18 mouse cellular contexts compared by ENCODE assay signal in the genomic region with DNA sequence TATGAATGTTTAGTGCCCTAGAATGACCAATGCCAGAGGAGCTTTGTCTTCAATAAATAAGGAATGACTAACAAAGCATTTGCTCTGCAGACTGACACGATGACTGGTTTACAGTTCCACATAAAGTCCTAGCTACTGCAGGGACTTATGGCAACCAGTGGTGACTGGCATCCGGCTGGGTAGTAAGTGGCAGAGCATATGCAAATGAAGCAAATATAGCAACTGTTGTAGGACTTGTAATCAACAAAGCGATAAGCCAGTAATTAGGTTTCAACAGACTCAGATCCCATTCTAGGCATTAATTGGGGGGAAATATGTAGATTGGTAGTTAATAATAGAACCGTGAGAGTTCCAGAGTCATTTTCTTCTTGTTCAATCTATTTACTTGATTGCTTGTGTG.
"Had no signal": no experiment of that assay in that cellular context is flagged by ENCODE, and none has a peak within 500 bp of the region (broad histone marks: within the 10 kb centered on the region; RNA-seq: fewer than 3 reads in every experiment).

No protein-coding gene starts in this region.

- H3K27me3 ChIP-seq: midbrain, embryonic 13.5 days; neural tube, embryonic 13.5 days had no signal

- DNase-seq: lung, adult 18-20 months; lung, postnatal 10 days; lung, postnatal 4 days; retina, postnatal 1 day; right cerebral cortex, adult 18-20 months; right cerebral cortex, postnatal 25 days; right cerebral cortex, postnatal 4 days; spleen, adult 18-20 months; thymus, adult 18-20 months; thymus, postnatal 14 days; thymus, postnatal 36 days had no signal

- H3K4me3 ChIP-seq: midbrain, embryonic 10.5 days; midbrain, embryonic 13.5 days; myocyte; neural tube, embryonic 13.5 days had no signal

- H3K4me2 ChIP-seq: lung, embryonic 14.5 days; midbrain, embryonic 13.5 days; neural tube, embryonic 13.5 days had no signal

- H3K36me3 ChIP-seq: midbrain, embryonic 10.5 days; midbrain, embryonic 13.5 days; neural tube, embryonic 13.5 days had no signal

- ATAC-seq: midbrain, embryonic 13.5 days; midbrain, embryonic 16.5 days had no signal

- H3K4me1 ChIP-seq: midbrain, embryonic 10.5 days; midbrain, embryonic 13.5 days; neural tube, embryonic 13.5 days had no signal

- H3K9me3 ChIP-seq: midbrain, embryonic 10.5 days; midbrain, embryonic 13.5 days; neural tube, embryonic 13.5 days had no signal

- H3K9ac ChIP-seq: liver, embryonic 14.5 days; lung, embryonic 14.5 days; midbrain, embryonic 13.5 days; neural tube, embryonic 13.5 days had no signal

- H3K27ac ChIP-seq: liver, embryonic 14.5 days; midbrain, embryonic 10.5 days; midbrain, embryonic 13.5 days; neural tube, embryonic 13.5 days had no signal
